Comparison of ENCODE assay signal across 23 mouse cellular contexts in the genomic region with DNA sequence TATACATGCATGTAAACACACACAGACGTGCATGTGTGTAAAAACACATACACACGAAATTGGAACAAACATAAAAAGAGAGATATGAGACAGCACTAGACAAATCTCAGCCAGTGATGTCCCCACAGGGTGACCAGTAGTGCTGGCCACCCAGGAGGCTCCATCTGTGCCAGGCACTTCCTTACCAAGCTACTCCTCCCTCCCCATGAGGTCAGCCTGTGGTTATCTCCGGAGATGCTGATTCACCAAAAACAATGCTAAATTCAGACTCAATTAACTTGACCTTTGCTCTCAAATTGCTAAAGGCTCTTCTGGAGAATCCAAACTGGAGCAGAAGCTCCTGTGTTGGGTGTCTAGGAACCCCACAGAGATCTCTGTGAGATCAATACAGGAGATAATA. TPM values are rescaled to one million over a fixed set of nuclear protein-coding genes. Genes with fewer than 3 reads are reported as not detected.
DNase-seq lines count a peak whose midpoint lies in the region; TF ChIP-seq lines count a peak whose summit lies in the region.
"Had no signal": no experiment of that assay in that cellular context is flagged by ENCODE, and none has a peak within 500 bp of the region (broad histone marks: within the 10 kb centered on the region; RNA-seq: fewer than 3 reads in every experiment).

No protein-coding gene starts in this region.

- H3K27ac ChIP-seq in kidney, adult 2 months (ENCODE audit: insufficient read depth, low read depth, low read length), result no peak overlapping the region
- H3K27ac ChIP-seq: embryonic facial prominence, embryonic 13.5 days; forebrain, embryonic 13.5 days; gastrocnemius, adult 2 months; hindbrain, embryonic 13.5 days; hindbrain, postnatal 0 days had no signal

- H3K36me3 ChIP-seq in kidney, adult 2 months (ENCODE audit: control insufficient read depth, insufficient read depth, low read length), result no peaks in the 10 kb centered on the region
- H3K36me3 ChIP-seq: embryonic facial prominence, embryonic 13.5 days; G1E; heart, embryonic 12.5 days; hindbrain, embryonic 13.5 days had no signal

- DNase-seq in adrenal gland, postnatal 36 days, result peak; percentile 27 to 39
- DNase-seq in adrenal gland, adult 18-20 months (ENCODE audit: low spot score in 2 of 2), result no peak
- peak; percentile 39 for DNase-seq in kidney, adult 2 months
- DNase-seq in kidney, adult 11 months, result no peak
- peak; percentile 46 for DNase-seq in Muller cell, postnatal 12 days (ENCODE audit: inconsistent ontology term)
- DNase-seq in skeletal muscle tissue, adult 2 months (ENCODE audit: low read depth, low spot score), result peak; percentile 26
- no peak for DNase-seq in cerebellum, adult 9-10 months
- DNase-seq: B cell, adult 2 months; cerebellum, adult 11 months; cerebellum, adult 8-10 months; cerebellum, postnatal 25 days; gastrocnemius, adult 2 months; gastrocnemius, postnatal 25 days; kidney, adult 18-20 months had no signal

- TF ChIP-seq POLR2A in kidney, adult 2 months (IDR thresholded peaks at IDR 0.05; ENCODE audit: low read depth, low read length), result no peak

- no peak overlapping the region for H3K4me3 ChIP-seq in kidney, adult 2 months (ENCODE audit: insufficient read depth, low read depth, low read length)
- H3K4me3 ChIP-seq: embryonic facial prominence, embryonic 13.5 days; forebrain, embryonic 13.5 days; gastrocnemius, adult 2 months; heart, embryonic 12.5 days; hindbrain, embryonic 13.5 days had no signal

- no peaks in the 10 kb centered on the region for H3K4me1 ChIP-seq in kidney, adult 2 months (ENCODE audit: control insufficient read depth, insufficient read depth, low read length)
- H3K4me1 ChIP-seq: hindbrain, embryonic 13.5 days had no signal

- no peaks in the 10 kb centered on the region for H3K27me3 ChIP-seq in kidney, adult 2 months (replicated peaks; ENCODE audit: control insufficient read depth, insufficient read depth, low read length)
- H3K27me3 ChIP-seq: embryonic facial prominence, embryonic 13.5 days; forebrain, embryonic 13.5 days; heart, embryonic 12.5 days; hindbrain, embryonic 13.5 days had no signal

- 69% methylated on average over 3 of the region's 3 CpGs for WGBS in kidney, adult 2 months

- TF ChIP-seq CTCF in kidney, adult 2 months (conservative IDR thresholded peaks at IDR 0.05; ENCODE audit: insufficient read depth, insufficient read length, low read depth, low read length), result no peak

RNA-seq across cellular contexts. Expression of gene 1810010D01Rik, which starts 20.1 kb away (rescaled TPM):
- total RNA-seq in adrenal gland, postnatal 36 days (2021), result under 1 TPM in 1 of 2 experiments, not detected in 1; 0.66 TPM
- total RNA-seq in adrenal gland, adult 18-20 months (2021), result not detected
- polyA plus RNA-seq in kidney, adult 2 months (2012; rRNA removed), result 0.42 and 0.88 TPM in 2 replicates
- total RNA-seq: G1E; gastrocnemius, postnatal 25 days; hematopoietic stem cell, adult 5-6 weeks had no signal
- polyA plus RNA-seq: CD4-positive, CD25-positive, alpha-beta regulatory T cell, adult 4 months; G1E; heart, embryonic 16.5 days; hindbrain, embryonic 13.5 days; hindbrain, postnatal 0 days had no signal

Comparison
In these comparisons a context has a peak if more than half of its experiments do, and no peak if none do; other contexts are left out.
1. DNase-seq: peak in adrenal gland, postnatal 36 days (2 of 2), kidney, adult 2 months (single experiment), Muller cell, postnatal 12 days (single experiment) and skeletal muscle tissue, adult 2 months (single experiment); none in adrenal gland, adult 18-20 months (0 of 2), kidney, adult 11 months (single experiment) and cerebellum, adult 9-10 months (single experiment).